Mouse (Mus musculus): ENCODE data around the gene Polr3h. TPM values are rescaled to one million over a fixed set of nuclear protein-coding genes. Genes with fewer than 3 reads are reported as not detected.

Gene Polr3h
- total RNA-seq, 1 experiment from 2014 or later: 64.6 TPM

GRCm38 (mm10) chr15:81850718-81851117, 75.3 kb downstream of the Polr3h start:
- ATAC-seq (replicated peaks; ENCODE audit: low read depth, poor library complexity, severe bottlenecking): no peak

- ATAC-seq (replicated peaks; ENCODE audit: low read depth, poor library complexity, severe bottlenecking): no peak
Measured at GRCm38 (mm10) chr15:81849104-81849503, 76.9 kb downstream of the Polr3h start.

GRCm38 (mm10) chr15:81848301-81848700, 77.7 kb downstream of the Polr3h start:
- peak; percentile 39; the same call in 1 of the 2 replicates for ATAC-seq (replicated peaks; ENCODE audit: low read depth, poor library complexity, severe bottlenecking)

- ATAC-seq (replicated peaks; ENCODE audit: low read depth, poor library complexity, severe bottlenecking): no peak
Measured at GRCm38 (mm10) chr15:81847861-81848260, 78.2 kb downstream of the Polr3h start.

GRCm38 (mm10) chr15:81847161-81847560, 78.9 kb downstream of the Polr3h start:
- no peak for ATAC-seq (replicated peaks; ENCODE audit: low read depth, poor library complexity, severe bottlenecking)

- no peak for ATAC-seq (replicated peaks; ENCODE audit: low read depth, poor library complexity, severe bottlenecking)
Measured at GRCm38 (mm10) chr15:81846755-81847154, 79.3 kb downstream of the Polr3h start.

GRCm38 (mm10) chr15:81845724-81846123, 80.3 kb downstream of the Polr3h start:
- no peak for ATAC-seq (replicated peaks; ENCODE audit: low read depth, poor library complexity, severe bottlenecking)

GRCm38 (mm10) chr15:81845033-81845625, 80.9 kb downstream of the Polr3h start:
- ATAC-seq (replicated peaks; ENCODE audit: low read depth, poor library complexity, severe bottlenecking): no peak

- peak; percentile 66 for ATAC-seq (replicated peaks; ENCODE audit: low read depth, poor library complexity, severe bottlenecking)
Measured at GRCm38 (mm10) chr15:81842275-81842674, 83.8 kb downstream of the Polr3h start.

- no peak for ATAC-seq (replicated peaks; ENCODE audit: low read depth, poor library complexity, severe bottlenecking)
Measured at GRCm38 (mm10) chr15:81840306-81840705, 85.7 kb downstream of the Polr3h start.

- no peak; the same call in 1 of the 2 replicates for ATAC-seq (replicated peaks; ENCODE audit: low read depth, poor library complexity, severe bottlenecking)
Measured at GRCm38 (mm10) chr15:81839634-81840033, 86.4 kb downstream of the Polr3h start.

- ATAC-seq (replicated peaks; ENCODE audit: low read depth, poor library complexity, severe bottlenecking): no peak
Measured at GRCm38 (mm10) chr15:81838554-81839235, 87.3 kb downstream of the Polr3h start.

Other genes starting within 250 kb of the Polr3h start
- gene Chadl, start 229.0 kb downstream of the Polr3h start, total RNA-seq (2017): not detected in 2 replicates
- 27.9 and 31.5 TPM in 2 replicates for gene Zc3h7b, start 181.2 kb downstream of the Polr3h start, total RNA-seq (2017)
- 113 and 121 TPM in 2 replicates for gene Rangap1, start 180.7 kb downstream of the Polr3h start, total RNA-seq (2017)
- gene Tef, start 123.8 kb downstream of the Polr3h start, total RNA-seq (2017): 11.3 and 20.6 TPM in 2 replicates
- gene Tob2, start 67.4 kb downstream of the Polr3h start, total RNA-seq (2017): 26.1 and 27.0 TPM in 2 replicates
- 65.8 and 125 TPM in 2 replicates for gene Phf5a, start 54.3 kb downstream of the Polr3h start, total RNA-seq (2017)
- 132 and 149 TPM in 2 replicates for gene Aco2, start 53.9 kb downstream of the Polr3h start, total RNA-seq (2017)
- gene Csdc2, start 10.5 kb upstream of the Polr3h start, total RNA-seq (2017): not detected in 2 replicates
- gene Pmm1, start 34.7 kb upstream of the Polr3h start, total RNA-seq (2017): 15.1 and 17.1 TPM in 2 replicates
- gene 1700029P11Rik, start 54.3 kb upstream of the Polr3h start, total RNA-seq (2017): not detected in 2 replicates
- gene Xrcc6, start 61.6 kb upstream of the Polr3h start, total RNA-seq (2017): 409 and 444 TPM in 2 replicates
- gene Desi1, start 107.6 kb upstream of the Polr3h start, total RNA-seq (2017): 12.2 and 13.6 TPM in 2 replicates
- gene Snu13, start 121.4 kb upstream of the Polr3h start, total RNA-seq (2017): 197 and 206 TPM in 2 replicates
- not detected in 2 replicates for gene 4930407I10Rik, start 132.9 kb upstream of the Polr3h start, total RNA-seq (2017)
- not detected in 2 replicates for gene Mei1, start 143.8 kb upstream of the Polr3h start, total RNA-seq (2017)
- 8.8 and 18.0 TPM in 2 replicates for gene Ccdc134, start 201.7 kb upstream of the Polr3h start, total RNA-seq (2017)
- gene Srebf2, start 220.9 kb upstream of the Polr3h start, total RNA-seq (2017): 42.8 and 64.3 TPM in 2 replicates